Mouse (Mus musculus): ENCODE measurements around the gene Pold3. TPM values are rescaled to one million over a fixed set of nuclear protein-coding genes. Genes with fewer than 3 reads are reported as not detected.

Gene Pold3
- polyA plus RNA-seq (2017; shearing (Covaris generic)): 38.7 TPM

DNA sequence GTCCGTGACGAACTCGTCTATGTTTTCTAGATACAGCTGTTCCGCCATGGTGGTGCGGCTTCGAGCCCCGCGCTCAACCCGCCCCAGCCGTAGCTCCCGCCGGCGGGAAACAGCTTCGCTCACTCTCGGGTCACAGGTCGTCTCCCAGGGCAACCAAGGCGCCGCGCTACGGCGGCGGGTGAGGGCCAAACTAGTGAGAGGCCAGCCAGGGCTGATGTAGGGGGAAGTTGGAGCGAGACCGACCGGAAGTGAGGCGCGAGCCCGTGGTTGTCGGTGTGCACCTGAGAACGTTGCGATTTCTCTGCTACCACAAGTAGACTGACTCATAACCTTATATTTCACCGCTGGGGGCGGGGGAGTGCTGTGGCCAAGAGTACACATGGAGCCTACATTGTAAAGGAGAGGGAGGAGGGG lies at the start of gene Pold3:
Gene Pold3, minus strand, starts transcription at position 190 of the 414 bp plus-strand sequence.

DNA sequence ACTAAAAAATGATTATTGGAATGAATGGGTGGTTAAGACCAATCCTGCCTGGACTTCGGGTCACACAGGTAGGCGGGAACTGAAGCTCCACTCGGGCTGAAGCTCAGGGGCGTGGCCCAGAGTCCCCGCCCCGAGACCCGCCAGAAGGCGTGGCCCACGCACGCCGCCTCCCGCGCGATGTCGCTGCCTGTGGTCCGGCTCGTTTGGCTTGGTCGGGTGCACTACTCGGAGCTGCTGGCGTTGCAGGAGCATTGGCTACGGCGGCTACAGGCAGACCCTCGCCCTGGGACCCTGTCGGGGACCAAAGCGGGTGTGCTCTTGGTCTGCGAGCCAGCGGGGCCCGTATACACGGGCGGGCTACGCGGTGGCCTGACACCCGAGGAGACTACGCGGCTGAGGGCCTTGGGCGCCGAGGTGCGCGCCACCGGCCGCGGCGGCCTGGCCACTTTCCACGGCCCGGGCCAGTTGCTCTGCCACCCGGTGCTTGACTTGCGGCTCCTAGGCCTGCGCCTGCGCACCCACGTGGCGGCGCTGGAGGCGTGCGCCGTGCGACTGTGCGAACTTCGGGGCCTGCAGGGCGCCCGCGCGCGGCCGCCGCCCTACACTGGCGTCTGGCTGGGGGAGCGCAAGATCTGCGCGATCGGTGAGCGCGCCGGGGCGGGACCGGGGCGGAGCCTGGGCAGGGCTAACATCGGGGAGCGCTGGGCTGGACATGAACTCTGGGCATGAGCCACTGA lies 37.9 kb upstream of the Pold3 start, which contains the start of gene Lipt2:
Gene Lipt2, plus strand, starts transcription at position 173 of the 737 bp plus-strand sequence.

Other genes starting within 250 kb of the Pold3 start
- 8.2 TPM for gene Rnf169, start 141.1 kb downstream of the Pold3 start, polyA plus RNA-seq (2017; shearing (Covaris generic))
- not detected for gene Chrdl2, start 115.4 kb downstream of the Pold3 start, polyA plus RNA-seq (2017; shearing (Covaris generic))
- gene Lipt2, start 37.7 kb upstream of the Pold3 start, polyA plus RNA-seq (2017; shearing (Covaris generic)): 1.3 TPM
- not detected for gene Kcne3, start 54.9 kb upstream of the Pold3 start, polyA plus RNA-seq (2017; shearing (Covaris generic))
- gene Pgm2l1, start 105.8 kb upstream of the Pold3 start, polyA plus RNA-seq (2017; shearing (Covaris generic)): 17.7 TPM
- not detected for gene P4ha3, start 164.0 kb upstream of the Pold3 start, polyA plus RNA-seq (2017; shearing (Covaris generic))

All from effector memory CD4-positive, alpha-beta T cell, adult 5 months (primary cell).